Mouse (Mus musculus) heart, embryonic 10.5 days (tissue): ENCODE results near the gene Ttc39b. TPM values are rescaled to one million over a fixed set of nuclear protein-coding genes. Genes with fewer than 3 reads are reported as not detected.

Experiments used
- DNase-seq: peaks from one replicate; pipeline ENCODE4 v3.0.0-alpha.2; 2017; ENCODE audit warnings: low spot score
- H3K27ac ChIP-seq: fragments of 300-500 bp; sonication (generic); 2 replicates; pipeline ENCODE4 v1.5.1; 2016; ENCODE audit warnings: mild to moderate bottlenecking
- H3K27me3 ChIP-seq: fragments of 300-500 bp; sonication (generic); 2 replicates; pipeline ENCODE4 v1.6.1; 2016; ENCODE audit warnings: mild to moderate bottlenecking; ENCODE audit not compliant: poor library complexity, insufficient read depth, severe bottlenecking
- H3K36me3 ChIP-seq: fragments of 300-500 bp; sonication (generic); 2 replicates; pipeline ENCODE4 v1.6.1; 2016; ENCODE audit warnings: mild to moderate bottlenecking, moderate library complexity
- H3K4me1 ChIP-seq: fragments of 300-500 bp; sonication (generic); 2 replicates; pipeline ENCODE4 v1.6.1; 2016; ENCODE audit warnings: mild to moderate bottlenecking
- H3K4me3 ChIP-seq: fragments of 300-500 bp; sonication (generic); 2 replicates; pipeline ENCODE4 v1.5.1; 2016; ENCODE audit warnings: mild to moderate bottlenecking, moderate library complexity
- H3K9me3 ChIP-seq: fragments of 300-500 bp; sonication (generic); 2 replicates; pipeline ENCODE4 v1.6.1; 2016; ENCODE audit warnings: mild to moderate bottlenecking, moderate library complexity
- WGBS: fragments of 180-500 bp; shearing (Covaris S2); methylation state at CpG from one replicate; pipeline ENCODE4 v1.1.7; 2016; 5-methylcytosine and 5-hydroxymethylcytosine counted together
- polyA plus RNA-seq: library from polyadenylated mRNA; unstranded; fragments of >200 nt; fragmentation: Nextera tagmentation; extraction: Ambion mirVana; gene quantifications from 2 replicates; pipeline ENCODE4 v1.2.1, GENCODE M21; 2016

The Ttc39b gene
- polyA plus RNA-seq, 1 experiment from 2014 or later: 3.1 TPM

DNA sequence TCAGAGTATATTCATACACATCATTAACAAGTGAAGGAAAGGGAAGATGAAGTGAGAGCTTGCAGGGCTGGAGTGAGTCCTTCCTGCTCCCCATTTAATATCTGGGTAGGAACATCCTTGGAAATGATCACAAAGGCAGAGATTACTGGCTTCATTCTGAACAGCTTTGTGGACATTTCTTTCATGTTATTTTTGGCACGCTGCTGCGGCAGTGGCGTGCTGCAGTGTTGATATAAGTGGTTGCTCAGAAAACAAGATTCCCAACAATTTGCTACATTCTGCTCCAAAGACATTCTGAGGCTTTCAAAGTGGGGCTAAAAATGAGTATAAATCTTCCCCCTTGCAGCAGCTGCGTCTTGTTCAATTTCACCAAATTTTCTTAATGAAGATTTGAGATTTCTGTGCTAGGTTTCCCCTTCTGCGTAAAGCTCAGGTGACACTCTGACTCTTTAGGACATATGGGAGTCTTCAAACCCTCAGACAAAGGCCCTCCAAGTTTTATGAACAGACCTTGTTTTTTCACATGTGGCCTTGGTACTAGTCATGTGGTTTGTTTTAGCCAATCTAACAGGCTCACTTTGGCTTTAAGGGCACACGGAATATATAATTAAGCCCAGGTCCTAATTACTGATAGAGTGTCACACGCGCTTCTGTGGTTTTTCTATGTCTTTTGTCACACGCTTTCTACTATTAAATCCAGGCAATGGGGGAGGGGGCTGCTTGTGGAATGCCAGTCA is 109.1 kb downstream of the Ttc39b start:
- H3K36me3 ChIP-seq: no peaks in the 10 kb centered on the region
- H3K4me1 ChIP-seq: peaks cover 17% of the 10 kb centered on the region; the same call in 1 of the 2 replicates
- H3K9me3 ChIP-seq: no peaks in the 10 kb centered on the region
- H3K4me3 ChIP-seq: no peak overlapping the region
- no peaks in the 10 kb centered on the region for H3K27me3 ChIP-seq
- WGBS: 61% methylated on average over 9 of the region's 9 CpGs
- peak overlapping the region; percentile 23; the same call in 1 of the 2 replicates for H3K27ac ChIP-seq
- peak; percentile 69 for DNase-seq

DNA sequence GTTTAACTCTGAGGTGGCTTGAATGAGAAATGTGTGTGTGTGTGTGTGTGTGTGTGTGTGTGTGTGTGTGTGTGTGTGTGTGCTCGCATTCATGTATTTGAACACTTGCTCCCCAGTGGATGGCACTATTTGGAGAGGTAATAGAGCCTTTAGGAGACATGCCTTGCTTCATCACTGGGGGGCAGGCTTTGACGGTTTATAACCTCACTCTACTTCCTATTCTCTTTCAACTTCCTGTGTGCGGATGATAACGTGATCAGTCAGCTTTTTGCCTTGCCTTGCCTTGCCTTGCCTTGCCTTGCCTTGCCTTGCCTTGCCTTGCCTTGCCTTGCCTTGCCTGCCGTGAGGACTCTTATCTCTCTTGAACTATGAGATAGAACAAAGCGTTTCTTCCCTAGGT is 110.3 kb downstream of the Ttc39b start:
- Histone ChIP-seq H3K36me3 (no peaks in the 10 kb centered on the region), H3K9me3 (no peaks in the 10 kb centered on the region), H3K27me3 (no peaks in the 10 kb centered on the region), H3K27ac (no peak overlapping the region), H3K4me1 (peaks cover 17% of the 10 kb centered on the region; the same call in 1 of the 2 replicates), H3K4me3 (no peak overlapping the region)
- 70% methylated on average over 6 of the region's 6 CpGs for WGBS
- DNase-seq: peak; percentile 46

DNA sequence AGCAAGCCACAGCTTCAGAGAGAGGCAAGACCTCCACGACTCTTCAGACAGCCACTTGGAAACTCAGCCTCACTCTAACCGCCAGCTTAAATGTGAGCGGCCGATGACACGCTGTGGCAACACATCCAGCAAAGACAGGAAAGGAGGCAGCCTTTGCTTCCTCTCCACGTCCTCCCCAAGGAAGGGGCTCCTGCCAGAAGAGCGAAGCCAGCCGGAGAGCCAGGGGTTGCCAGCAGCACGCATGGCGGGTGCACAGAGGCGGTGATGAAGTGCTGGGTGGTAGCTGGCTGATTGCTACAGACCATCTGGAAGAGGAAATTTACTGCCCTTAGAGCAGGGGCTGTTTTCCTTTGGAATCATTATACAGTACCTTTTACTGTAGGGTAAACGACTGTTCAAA is 112.3 kb downstream of the Ttc39b start:
- peaks cover 17% of the 10 kb centered on the region; the same call in 1 of the 2 replicates for H3K4me1 ChIP-seq
- H3K9me3 ChIP-seq: no peaks in the 10 kb centered on the region
- H3K27ac ChIP-seq: no peak overlapping the region
- H3K27me3 ChIP-seq: no peaks in the 10 kb centered on the region
- no peaks in the 10 kb centered on the region for H3K36me3 ChIP-seq
- WGBS: 52% methylated on average over 12 of the region's 12 CpGs
- peak; percentile 73 for DNase-seq
- H3K4me3 ChIP-seq: no peak overlapping the region

DNA sequence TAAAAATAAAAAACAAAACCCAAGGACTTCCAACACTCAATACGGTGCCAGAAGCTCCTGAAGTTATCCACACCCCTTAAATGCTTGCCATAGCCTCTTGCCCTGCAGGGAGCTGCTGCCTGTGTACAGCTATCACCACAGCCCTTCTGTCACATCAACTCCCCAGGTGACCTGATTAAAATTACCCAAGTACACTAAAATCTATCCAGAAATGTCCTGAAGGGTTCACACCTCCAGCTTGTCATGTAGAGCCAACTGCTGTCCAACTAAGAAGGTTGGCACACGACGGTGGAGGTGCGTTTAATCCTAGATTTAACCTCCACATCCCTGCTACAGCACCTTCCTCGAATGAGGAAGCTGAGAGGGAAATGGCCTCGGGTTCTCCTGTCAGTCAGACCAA is 113.6 kb downstream of the Ttc39b start:
- H3K9me3 ChIP-seq: no peaks in the 10 kb centered on the region
- H3K4me3 ChIP-seq: no peak overlapping the region
- peaks cover 8% of the 10 kb centered on the region; the same call in 1 of the 2 replicates for H3K4me1 ChIP-seq
- DNase-seq: peak; percentile 60
- no peak overlapping the region for H3K27ac ChIP-seq
- H3K36me3 ChIP-seq: no peaks in the 10 kb centered on the region
- 75% methylated on average over 6 of the region's 6 CpGs for WGBS
- no peaks in the 10 kb centered on the region for H3K27me3 ChIP-seq

DNA sequence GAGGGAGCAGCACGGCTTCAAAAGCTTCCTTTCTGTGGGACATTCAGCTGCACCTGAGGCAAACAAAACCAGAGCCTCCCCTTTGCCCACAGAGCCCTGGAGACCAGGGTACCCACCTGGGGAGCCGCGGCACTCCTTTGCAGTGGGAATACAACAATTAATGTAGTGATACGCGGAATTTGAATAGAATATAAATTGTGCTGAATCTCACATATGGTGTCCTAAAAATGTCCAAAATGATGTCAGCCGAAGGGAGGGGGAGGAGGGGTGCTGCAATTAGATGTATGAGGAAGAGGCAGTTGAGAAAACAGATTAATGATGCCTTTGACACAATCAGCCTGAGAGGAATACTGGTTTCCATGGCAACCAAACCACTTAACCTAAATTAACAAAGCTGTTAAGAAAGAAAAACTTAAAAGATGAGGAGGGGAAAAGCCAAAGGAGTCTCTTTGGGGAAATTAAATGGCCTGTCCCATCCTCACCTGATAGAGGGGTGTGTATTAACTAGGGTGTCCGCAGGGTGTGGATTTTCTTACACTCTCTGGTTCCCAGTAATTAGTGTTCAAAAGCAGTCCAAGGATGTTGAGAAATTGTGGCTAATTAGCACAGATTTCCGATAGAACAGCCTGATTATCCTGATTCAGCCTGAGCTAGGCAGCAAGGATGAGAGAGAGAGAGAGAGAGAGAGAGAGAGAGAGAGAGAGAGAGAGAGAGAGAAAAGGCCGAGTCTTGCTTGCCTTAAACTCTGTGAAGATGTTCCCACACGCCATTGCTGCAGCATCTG is 117.1 kb downstream of the Ttc39b start:
- 64% methylated on average over 10 of the region's 10 CpGs for WGBS
- no peak for DNase-seq
- H3K4me3 ChIP-seq: no peak overlapping the region

DNA sequence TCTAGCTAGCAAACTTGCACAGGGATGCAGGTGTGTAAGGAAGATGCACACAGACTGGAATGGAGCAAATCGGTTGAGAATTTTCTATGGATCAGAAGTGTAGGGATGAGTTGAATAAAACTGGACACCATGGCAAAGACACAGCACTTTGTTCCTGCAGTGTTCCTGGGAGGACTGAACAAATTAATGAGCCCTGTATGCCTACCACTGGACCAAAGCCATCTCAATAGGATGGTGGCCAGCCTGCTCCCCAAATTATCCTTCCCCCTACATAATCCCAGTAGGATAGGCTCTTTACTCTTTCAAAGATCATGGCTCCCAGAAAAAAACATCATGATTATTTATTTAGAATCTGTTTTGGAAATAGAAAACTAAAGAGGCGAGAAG is 117.6 kb downstream of the Ttc39b start:
- DNase-seq: no peak
- no peaks in the 10 kb centered on the region for H3K36me3 ChIP-seq
- no peaks in the 10 kb centered on the region for H3K4me1 ChIP-seq
- WGBS: 73% methylated on average over 2 of the region's 2 CpGs
- no peaks in the 10 kb centered on the region for H3K9me3 ChIP-seq
- H3K27me3 ChIP-seq: no peaks in the 10 kb centered on the region
- no peak overlapping the region for H3K4me3 ChIP-seq
- no peak overlapping the region for H3K27ac ChIP-seq

More for the DNA sequence above, 117.1 kb downstream of the Ttc39b start:
- Histone ChIP-seq H3K9me3 (no peaks in the 10 kb centered on the region), H3K27me3 (no peaks in the 10 kb centered on the region), H3K36me3 (no peaks in the 10 kb centered on the region), H3K27ac (no peak overlapping the region), H3K4me1 (no peaks in the 10 kb centered on the region)

DNA sequence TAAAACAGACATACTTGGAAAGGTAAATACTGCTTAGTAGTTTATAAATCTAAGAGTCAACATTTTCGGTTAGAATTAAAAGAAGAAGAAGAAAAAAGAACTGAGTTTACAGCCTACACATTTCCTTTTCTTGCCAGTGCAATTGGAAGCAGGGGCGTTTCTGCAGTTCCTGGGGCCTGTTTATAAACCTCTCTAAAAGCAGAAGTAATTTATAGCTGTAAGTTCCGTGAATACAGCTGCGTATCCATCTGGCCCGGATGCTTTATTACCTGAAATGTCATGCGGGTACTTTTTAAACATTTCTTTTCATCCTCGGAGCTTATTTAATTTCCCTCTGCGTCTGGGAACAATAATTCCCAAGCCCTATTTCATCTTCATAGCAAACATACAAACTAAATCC is 124.7 kb downstream of the Ttc39b start:
- Histone ChIP-seq H3K4me1 (no peaks in the 10 kb centered on the region), H3K36me3 (no peaks in the 10 kb centered on the region), H3K27ac (no peak overlapping the region), H3K27me3 (no peaks in the 10 kb centered on the region), H3K9me3 (no peaks in the 10 kb centered on the region), H3K4me3 (no peak overlapping the region)
- DNase-seq: peak; percentile 17
- WGBS: 86% methylated on average over 8 of the region's 8 CpGs

DNA sequence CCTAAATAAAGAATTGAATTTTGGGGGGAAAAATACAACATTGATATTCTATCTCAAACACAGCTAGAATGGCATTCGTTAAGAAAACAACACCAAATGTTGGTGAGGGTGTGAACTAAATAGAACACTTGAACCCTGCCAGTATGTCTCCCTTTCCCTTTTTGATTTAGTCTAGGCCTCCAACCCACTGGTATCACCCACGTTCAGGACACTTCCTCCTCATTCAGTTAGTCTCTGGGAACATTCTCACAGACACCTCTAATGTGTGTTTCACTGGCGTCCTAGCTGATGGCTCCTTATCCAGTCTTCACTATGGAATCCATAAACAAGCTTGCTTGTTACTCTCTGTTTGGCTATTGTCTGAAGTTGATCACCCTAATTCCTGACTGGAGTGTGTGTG is 125.9 kb downstream of the Ttc39b start:
- Histone ChIP-seq H3K36me3 (no peaks in the 10 kb centered on the region), H3K9me3 (no peaks in the 10 kb centered on the region), H3K4me1 (no peaks in the 10 kb centered on the region), H3K27me3 (no peaks in the 10 kb centered on the region), H3K27ac (no peak overlapping the region), H3K4me3 (no peak overlapping the region)
- DNase-seq: peak; percentile 0
- WGBS: 72% methylated on average over 3 of the region's 3 CpGs

DNA sequence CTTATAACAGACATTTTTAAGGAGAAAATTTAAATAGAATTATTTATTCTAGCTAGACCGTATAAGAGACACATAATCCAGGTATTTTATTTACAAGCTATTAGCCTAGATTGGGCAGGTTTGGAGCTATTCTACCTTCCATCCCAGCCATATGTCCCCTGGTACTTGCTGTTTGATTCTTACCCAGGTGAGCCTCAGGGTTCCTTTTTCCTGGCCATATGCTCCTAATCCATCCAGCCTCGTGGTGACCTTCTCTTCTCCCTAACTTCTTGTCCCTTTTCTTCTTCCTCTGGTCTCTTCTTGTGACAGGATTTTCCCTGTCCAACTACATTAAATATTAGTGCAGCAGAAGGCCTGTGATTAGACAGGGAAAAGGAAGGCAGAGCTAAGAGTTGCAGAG is 134.3 kb downstream of the Ttc39b start:
- no peak for DNase-seq
- Histone ChIP-seq H3K4me3 (no peak overlapping the region), H3K4me1 (no peaks in the 10 kb centered on the region), H3K27ac (no peak overlapping the region), H3K36me3 (no peaks in the 10 kb centered on the region), H3K27me3 (no peaks in the 10 kb centered on the region), H3K9me3 (no peaks in the 10 kb centered on the region)
- WGBS: 87% methylated on average over 2 of the region's 2 CpGs

DNA sequence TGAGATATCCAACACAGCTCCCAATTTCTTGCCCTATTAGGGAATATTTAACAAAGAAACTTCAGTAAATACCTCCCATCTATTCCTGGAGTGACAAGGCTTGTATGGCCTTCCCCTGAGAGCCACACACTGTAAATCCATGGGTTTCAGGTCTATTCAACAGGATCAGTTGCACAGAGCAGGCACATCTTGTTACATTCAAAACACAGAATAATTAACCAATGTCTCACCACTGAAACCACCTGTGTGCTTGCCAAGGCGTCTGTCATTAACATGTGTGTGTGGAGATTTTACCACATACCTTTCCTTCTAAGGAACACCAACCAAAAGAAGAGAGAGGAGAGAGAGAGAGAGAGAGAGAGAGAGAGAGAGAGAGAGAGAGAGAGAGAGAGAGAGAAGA is 136.7 kb downstream of the Ttc39b start:
- H3K27ac ChIP-seq: no peak overlapping the region
- H3K27me3 ChIP-seq: no peaks in the 10 kb centered on the region
- no peaks in the 10 kb centered on the region for H3K36me3 ChIP-seq
- no peaks in the 10 kb centered on the region for H3K9me3 ChIP-seq
- H3K4me1 ChIP-seq: 0 out of 2 replicates have a peak, but pooled peaks cover 3% of the 10 kb centered on the region
- WGBS: 78% methylated on average over 1 of the region's 1 CpGs
- no peak overlapping the region for H3K4me3 ChIP-seq
- DNase-seq: peak; percentile 39

DNA sequence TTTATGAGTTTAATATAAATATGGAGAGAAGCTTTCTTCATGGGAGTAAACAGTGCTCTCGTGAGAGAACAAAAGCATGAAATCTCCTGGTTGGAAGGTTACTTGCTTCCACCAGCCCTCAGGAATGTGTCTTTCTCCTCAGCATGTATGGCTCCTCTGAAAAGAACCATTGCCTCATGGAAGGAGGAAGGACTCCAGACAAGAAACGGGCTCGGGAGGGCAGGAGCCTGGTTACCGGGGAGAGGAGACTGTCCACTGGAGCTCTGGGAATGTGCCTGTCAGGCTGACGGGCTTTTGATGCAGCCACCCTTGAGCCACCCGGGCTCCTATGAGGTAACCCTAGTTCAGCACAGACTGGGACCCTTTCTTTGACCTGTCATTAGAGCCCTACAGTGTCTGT is 137.6 kb downstream of the Ttc39b start:
- H3K27ac ChIP-seq: no peak overlapping the region
- 0 out of 2 replicates have a peak, but pooled peaks cover 5% of the 10 kb centered on the region for H3K4me1 ChIP-seq
- DNase-seq: peak; percentile 65
- H3K9me3 ChIP-seq: no peaks in the 10 kb centered on the region
- H3K36me3 ChIP-seq: no peaks in the 10 kb centered on the region
- no peaks in the 10 kb centered on the region for H3K27me3 ChIP-seq
- no peak overlapping the region for H3K4me3 ChIP-seq
- 35% methylated on average over 6 of the region's 6 CpGs for WGBS

DNA sequence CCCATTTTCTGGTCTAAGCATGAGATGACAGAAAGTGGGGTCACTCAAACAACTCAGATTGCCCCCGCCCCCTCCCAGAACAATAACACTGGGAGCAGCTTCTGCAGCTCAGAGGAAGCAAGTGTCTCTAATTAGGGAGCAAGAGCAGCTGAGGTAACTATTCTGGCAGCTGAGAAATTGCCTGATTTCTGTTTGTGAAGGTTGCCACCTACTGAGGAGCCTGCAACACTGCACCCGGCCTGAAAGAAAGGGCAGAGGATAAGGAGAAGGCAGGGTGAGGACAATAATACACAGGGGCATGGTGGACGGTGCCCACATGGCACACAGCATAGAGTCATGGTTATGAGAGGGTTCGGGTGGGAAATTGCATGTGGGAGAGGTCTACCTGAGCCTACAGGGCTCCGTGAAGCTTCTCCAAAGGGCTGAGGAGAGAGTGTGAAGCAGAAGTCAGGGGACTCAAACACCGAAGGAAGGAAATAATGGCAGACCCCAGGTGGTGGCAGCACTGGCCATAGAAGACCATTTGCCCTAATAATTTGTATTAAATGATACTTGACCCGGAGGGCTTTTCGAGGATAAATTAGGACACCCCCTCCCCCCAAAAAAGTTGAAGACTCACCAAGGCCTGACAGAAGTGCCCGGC is 140.6 kb downstream of the Ttc39b start:
- no peaks in the 10 kb centered on the region for H3K36me3 ChIP-seq
- DNase-seq: peak; percentile 75
- no peak overlapping the region for H3K27ac ChIP-seq
- 0 out of 2 replicates have a peak, but pooled peaks cover 5% of the 10 kb centered on the region for H3K4me1 ChIP-seq
- H3K4me3 ChIP-seq: no peak overlapping the region
- 39% methylated on average over 9 of the region's 9 CpGs for WGBS
- H3K9me3 ChIP-seq: no peaks in the 10 kb centered on the region
- H3K27me3 ChIP-seq: no peaks in the 10 kb centered on the region
